Mouse (Mus musculus): ENCODE data around the gene Cyp2a5. TPM values are rescaled to one million over a fixed set of nuclear protein-coding genes. Genes with fewer than 3 reads are reported as not detected.
"Not testable (repeated sequence)": the region's sequence is repeated elsewhere in the genome, so short reads cannot be mapped to it uniquely, and the experiment has no call there.

Cyp2a5 gene
- polyA plus RNA-seq (2015; fragmentation: Nextera tagmentation; extraction: Ambion mirVana): 0.28 and 0.32 TPM in 2 replicates

DNA sequence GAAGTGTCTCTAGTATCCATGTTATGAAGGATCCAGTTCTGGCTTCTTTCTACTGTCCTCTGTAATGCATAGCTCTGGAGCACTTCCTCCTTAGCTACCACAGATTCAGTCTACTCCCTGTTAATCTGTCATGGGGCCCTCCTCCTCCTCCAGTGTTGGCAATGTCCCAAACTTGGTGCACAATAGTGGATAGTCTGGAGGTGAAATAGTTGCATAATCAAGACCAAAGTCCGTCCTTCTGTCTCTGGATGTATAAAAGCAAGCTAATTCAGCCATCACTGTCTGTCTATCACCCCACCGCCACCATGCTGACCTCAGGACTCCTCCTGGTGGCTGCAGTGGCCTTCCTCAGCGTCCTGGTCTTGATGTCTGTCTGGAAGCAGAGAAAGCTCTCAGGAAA is at the start of gene Cyp2a5:
Gene Cyp2a5 (plus strand): TSS at position 247 of the 400 bp plus-strand sequence.
- H3K9ac ChIP-seq (replicated peaks); H3K9me3 ChIP-seq (replicated peaks); ATAC-seq (ENCODE audit: low FRiP score); H3K4me1 ChIP-seq; H3K27ac ChIP-seq (replicated peaks); H3K4me3 ChIP-seq (replicated peaks); H3K27me3 ChIP-seq (replicated peaks); H3K4me2 ChIP-seq; H3K36me3 ChIP-seq: not testable (repeated sequence)
- 74% methylated on average over 3 of the region's 3 CpGs for WGBS

DNA sequence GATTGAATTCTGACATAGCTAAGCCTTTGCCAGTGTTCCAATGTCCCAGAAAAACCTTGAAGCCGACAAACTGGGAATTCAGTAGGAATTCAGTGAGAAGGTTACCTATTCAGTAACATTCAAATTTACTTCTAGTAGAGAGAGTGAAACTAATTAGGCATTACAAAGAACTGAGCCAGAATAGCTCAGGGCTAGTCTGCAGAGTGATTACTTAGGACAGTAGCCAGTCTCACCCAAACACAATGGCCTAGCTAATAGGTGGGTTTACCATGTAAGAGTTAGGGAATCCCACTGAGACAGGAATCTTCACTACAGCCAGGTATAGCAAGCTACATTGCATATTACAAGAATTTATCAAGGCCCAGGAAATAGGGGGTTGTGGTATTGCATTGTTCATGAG is 49.1 kb upstream of the Cyp2a5 start:
- H3K4me2 ChIP-seq; H3K4me3 ChIP-seq (replicated peaks); H3K9me3 ChIP-seq (replicated peaks); H3K36me3 ChIP-seq; H3K4me1 ChIP-seq; H3K27ac ChIP-seq (replicated peaks); ATAC-seq (ENCODE audit: low FRiP score); H3K9ac ChIP-seq (replicated peaks); H3K27me3 ChIP-seq (replicated peaks): not testable (repeated sequence)
- WGBS: 54% methylated on average over 1 of the region's 1 CpGs

DNA sequence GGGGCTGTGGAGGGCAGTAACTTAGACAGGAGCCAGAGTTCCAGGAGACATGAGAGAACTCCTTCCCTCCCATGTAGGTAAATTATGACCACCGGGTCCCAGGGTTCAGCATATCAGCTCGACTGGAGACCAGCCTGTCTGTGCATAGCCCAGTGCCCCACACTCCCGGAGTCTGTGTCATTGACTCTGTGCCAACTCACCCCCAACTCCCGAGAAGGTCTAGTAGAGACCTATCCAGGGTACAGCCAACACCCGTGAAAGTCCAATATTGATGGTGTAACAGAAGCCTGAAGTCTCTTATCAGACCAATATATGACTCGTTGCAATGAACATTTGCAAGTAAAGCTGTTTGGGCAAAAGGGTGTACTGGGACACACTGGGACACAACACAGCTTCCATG is 45.1 kb upstream of the Cyp2a5 start:
- no peak for ATAC-seq (ENCODE audit: low FRiP score)
- 85% methylated on average over 6 of the region's 6 CpGs for WGBS
- no peaks in the 10 kb centered on the region for H3K36me3 ChIP-seq
- H3K4me2 ChIP-seq: no peak overlapping the region
- no peak overlapping the region for H3K27ac ChIP-seq (replicated peaks)
- no peak overlapping the region for H3K4me3 ChIP-seq (replicated peaks)
- H3K9me3 ChIP-seq (replicated peaks): no peaks in the 10 kb centered on the region
- H3K4me1 ChIP-seq: no peaks in the 10 kb centered on the region
- no peaks in the 10 kb centered on the region for H3K27me3 ChIP-seq (replicated peaks)
- H3K9ac ChIP-seq (replicated peaks): no peak overlapping the region

DNA sequence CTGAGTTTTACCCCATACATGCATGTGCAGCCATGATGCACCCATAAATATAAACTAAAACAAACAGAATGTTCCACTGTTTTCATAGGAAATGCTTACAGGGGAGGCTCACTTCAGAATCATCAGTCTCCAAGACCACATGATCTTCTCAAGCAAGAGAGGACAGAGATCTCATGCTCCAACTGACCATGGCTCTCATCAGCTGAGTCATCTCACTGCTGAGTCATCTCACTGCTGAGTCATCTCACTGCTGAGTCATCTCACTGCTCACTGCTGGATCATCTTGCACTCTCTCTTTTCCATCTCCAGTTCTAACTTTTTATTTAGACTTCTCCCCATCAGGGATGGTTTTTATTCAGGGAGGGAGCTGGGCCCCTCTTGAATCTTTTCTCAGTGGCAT is 35.0 kb upstream of the Cyp2a5 start:
- Histone ChIP-seq H3K4me2 (no peak overlapping the region), H3K27ac (replicated peaks) (no peak overlapping the region), H3K4me1 (no peaks in the 10 kb centered on the region), H3K9ac (replicated peaks) (no peak overlapping the region), H3K36me3 (no peaks in the 10 kb centered on the region), H3K9me3 (replicated peaks) (no peaks in the 10 kb centered on the region), H3K27me3 (replicated peaks) (no peaks in the 10 kb centered on the region), H3K4me3 (replicated peaks) (no peak overlapping the region)
- ATAC-seq (ENCODE audit: low FRiP score): no peak

DNA sequence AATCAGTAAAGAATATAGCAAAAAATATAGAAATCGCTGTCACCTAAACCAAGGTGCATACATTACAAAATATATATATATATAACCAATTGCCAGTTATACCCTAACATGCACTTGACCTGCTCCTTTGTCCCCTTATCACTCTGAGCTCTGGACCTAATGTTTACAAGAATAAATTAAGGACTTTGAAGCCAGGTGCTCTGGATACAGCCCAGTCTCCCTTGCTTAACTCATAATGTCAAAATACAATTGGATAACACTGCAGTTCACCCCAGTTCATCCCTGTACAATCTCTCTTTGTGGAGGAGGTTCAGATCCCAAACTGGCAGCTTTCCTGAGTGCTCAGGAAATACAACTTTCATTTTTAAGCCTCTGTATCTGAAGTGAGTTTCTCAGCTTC is 34.1 kb upstream of the Cyp2a5 start:
- Histone ChIP-seq H3K4me2 (no peak overlapping the region), H3K4me1 (no peaks in the 10 kb centered on the region), H3K4me3 (replicated peaks) (no peak overlapping the region), H3K27ac (replicated peaks) (no peak overlapping the region), H3K27me3 (replicated peaks) (no peaks in the 10 kb centered on the region), H3K36me3 (no peaks in the 10 kb centered on the region), H3K9ac (replicated peaks) (no peak overlapping the region), H3K9me3 (replicated peaks) (no peaks in the 10 kb centered on the region)
- ATAC-seq (ENCODE audit: low FRiP score): no peak
- 98% methylated on average over 1 of the region's 1 CpGs for WGBS

DNA sequence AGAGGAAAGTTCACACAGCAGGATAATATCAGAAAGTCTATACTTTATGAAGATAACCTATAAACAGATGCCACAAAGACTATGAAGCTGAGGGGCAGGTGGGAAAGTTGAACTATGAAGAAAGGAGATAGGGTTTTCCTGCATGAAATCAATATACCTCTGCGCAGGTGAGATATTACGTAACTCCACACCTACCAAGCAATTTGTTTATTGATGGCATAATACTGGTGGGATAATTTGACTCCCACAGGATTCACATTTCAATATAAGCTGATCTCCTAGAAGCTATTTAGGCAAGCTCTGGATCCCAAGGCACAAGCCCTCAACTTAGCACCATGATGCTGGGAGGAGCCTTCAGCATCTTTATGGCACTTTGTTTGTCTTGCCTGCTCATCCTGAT is 26.5 kb upstream of the Cyp2a5 start, which contains the start of gene Cyp2g1:
Gene Cyp2g1 (plus strand): TSS at position 301 of the 400 bp plus-strand sequence.
- Histone ChIP-seq H3K27ac (replicated peaks) (no peak within 1 kb of the TSS), H3K9me3 (replicated peaks) (no peaks in the 10 kb centered on the region), H3K4me1 (no peaks in the 10 kb centered on the region), H3K4me2 (no peak within 1 kb of the TSS), H3K9ac (replicated peaks) (no peak within 1 kb of the TSS), H3K27me3 (replicated peaks) (no peaks in the 10 kb centered on the region), H3K36me3 (no peaks in the 10 kb centered on the region), H3K4me3 (replicated peaks) (no peak within 1 kb of the TSS)
- ATAC-seq (ENCODE audit: low FRiP score): no peak
- 86% methylated on average over 2 of the region's 2 CpGs for WGBS

DNA sequence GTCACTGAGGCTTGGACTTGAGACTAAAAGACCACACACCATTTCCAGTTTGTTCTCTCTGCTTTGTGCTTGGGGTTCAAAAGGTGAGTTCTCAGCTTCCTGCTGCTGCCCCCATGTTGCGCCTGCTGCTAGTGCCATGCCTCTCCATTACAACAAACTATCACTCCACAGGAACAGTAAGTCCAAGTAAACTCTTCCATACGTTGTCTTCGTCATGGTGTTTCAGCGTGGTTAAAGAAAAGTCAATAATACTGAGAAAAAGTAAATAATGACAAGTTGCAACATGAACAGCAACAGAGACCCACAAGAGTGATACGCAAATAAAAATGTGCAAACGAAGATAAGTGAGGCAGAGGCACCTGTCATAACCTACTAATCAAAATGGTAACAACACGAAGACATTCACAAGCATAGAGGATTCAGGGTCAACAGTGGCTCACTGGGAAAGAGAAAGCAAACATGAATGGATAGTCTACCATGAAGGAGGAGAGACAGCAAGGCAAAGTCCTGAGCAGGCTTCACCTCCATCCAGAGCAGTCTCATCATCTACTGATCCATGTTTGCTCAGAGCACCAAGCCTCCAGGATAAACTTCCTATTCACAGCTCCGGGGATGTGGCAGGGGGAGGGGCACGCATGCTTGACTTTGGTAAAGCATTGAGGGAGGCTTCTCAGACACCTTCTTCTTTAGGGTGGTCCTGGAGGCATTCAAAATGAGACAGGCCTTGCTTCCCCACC is 3.4 kb upstream of the Cyp2a5 start:
- not testable (repeated sequence) for H3K27me3 ChIP-seq (replicated peaks); ATAC-seq (ENCODE audit: low FRiP score); H3K4me3 ChIP-seq (replicated peaks)

DNA sequence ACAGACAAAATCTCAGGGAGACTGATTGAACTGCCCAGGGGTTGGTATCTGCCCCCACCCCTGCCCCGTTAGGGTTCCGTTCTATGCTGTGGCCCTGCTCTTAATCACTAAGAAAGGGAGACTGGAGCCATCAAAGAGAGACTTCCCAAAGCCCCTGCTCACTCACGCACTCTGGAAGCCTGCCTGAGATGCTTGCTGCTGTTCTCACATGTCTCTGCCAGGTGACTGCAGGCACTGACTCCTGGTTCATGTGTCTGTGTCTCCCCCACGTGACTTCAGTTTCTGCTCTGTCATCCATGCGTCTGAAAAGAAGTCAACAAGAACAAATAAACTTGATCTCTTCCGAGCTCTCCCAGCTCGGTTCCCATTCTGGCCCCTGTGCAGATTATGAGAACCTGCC is 2.4 kb upstream of the Cyp2a5 start:
- H3K36me3 ChIP-seq; H3K27ac ChIP-seq (replicated peaks); H3K9me3 ChIP-seq (replicated peaks); H3K4me3 ChIP-seq (replicated peaks); H3K27me3 ChIP-seq (replicated peaks); H3K9ac ChIP-seq (replicated peaks); H3K4me2 ChIP-seq; ATAC-seq (ENCODE audit: low FRiP score); H3K4me1 ChIP-seq: not testable (repeated sequence)
- WGBS: 79% methylated on average over 7 of the region's 7 CpGs

More for the DNA sequence above, 3.4 kb upstream of the Cyp2a5 start:
- not testable (repeated sequence) for H3K4me2 ChIP-seq; H3K4me1 ChIP-seq; H3K36me3 ChIP-seq; H3K9me3 ChIP-seq (replicated peaks); H3K27ac ChIP-seq (replicated peaks); H3K9ac ChIP-seq (replicated peaks)
- 84% methylated on average over 8 of the region's 9 CpGs for WGBS

DNA sequence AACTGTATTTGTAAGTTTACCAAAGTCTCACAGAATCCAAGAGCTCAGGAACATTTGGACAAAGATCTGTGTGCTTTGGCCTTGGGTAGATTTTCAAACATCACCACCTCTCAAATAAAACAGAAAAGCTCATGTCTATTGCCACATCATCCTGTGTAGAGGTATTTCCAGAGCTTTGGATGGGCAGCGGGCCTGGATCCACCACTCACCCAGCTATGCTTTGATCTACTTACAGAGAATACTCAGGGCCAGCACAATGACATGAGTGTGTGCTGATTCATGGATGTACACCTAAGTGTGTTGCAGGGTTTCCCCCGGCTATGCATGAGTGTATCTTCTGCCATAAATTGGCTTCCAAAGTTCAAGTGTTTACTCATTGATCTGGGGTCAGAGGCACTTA is 8.3 kb downstream of the Cyp2a5 start:
- WGBS: 92% methylated on average over 2 of the region's 2 CpGs
- not testable (repeated sequence) for ATAC-seq (ENCODE audit: low FRiP score); H3K9me3 ChIP-seq (replicated peaks); H3K27me3 ChIP-seq (replicated peaks); H3K36me3 ChIP-seq; H3K27ac ChIP-seq (replicated peaks); H3K4me3 ChIP-seq (replicated peaks); H3K4me2 ChIP-seq; H3K9ac ChIP-seq (replicated peaks); H3K4me1 ChIP-seq

DNA sequence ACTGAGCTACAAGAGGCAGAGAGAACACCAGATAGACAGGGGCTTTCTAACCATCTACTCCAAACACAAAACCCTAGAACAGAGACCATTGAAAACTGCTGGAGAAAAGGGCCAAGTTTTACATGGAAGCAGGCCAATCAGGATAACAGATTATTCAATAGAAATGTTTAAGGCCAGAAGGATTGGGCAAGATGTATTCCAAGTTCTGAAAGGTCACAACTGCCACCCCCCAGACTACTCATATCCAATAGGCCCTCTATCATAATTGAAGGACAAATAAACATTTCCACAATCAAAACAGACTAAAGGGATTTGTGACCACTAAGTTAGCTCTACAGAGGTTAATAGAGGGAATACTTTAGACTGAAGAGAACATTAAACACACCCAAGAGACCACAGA is 15.0 kb downstream of the Cyp2a5 start:
- H3K4me2 ChIP-seq; H3K36me3 ChIP-seq; H3K4me1 ChIP-seq; H3K9me3 ChIP-seq (replicated peaks); ATAC-seq (ENCODE audit: low FRiP score); H3K4me3 ChIP-seq (replicated peaks); H3K27me3 ChIP-seq (replicated peaks); H3K27ac ChIP-seq (replicated peaks); H3K9ac ChIP-seq (replicated peaks): not testable (repeated sequence)

DNA sequence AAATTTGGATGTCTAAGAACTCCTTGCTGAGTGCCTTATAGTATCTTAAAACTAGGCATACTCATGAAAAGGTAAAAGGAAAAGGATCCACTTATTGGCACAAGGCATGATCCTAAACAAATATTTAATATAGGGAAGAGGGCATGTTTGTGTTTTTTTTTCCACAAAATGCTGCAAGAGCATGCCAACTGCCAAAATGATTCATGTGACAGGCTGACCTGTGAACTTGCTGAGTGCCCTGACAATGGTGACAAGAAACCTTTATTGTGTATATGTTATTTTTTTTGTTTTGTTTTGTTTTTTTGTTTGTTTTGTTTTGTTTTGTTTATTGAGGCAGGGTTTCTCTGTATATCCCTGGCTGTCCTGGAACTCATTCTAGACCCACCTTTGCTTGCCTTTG is 43.5 kb downstream of the Cyp2a5 start:
- H3K27me3 ChIP-seq (replicated peaks); H3K4me3 ChIP-seq (replicated peaks); H3K4me1 ChIP-seq; H3K4me2 ChIP-seq; H3K9me3 ChIP-seq (replicated peaks); H3K9ac ChIP-seq (replicated peaks); ATAC-seq (ENCODE audit: low FRiP score); H3K36me3 ChIP-seq; H3K27ac ChIP-seq (replicated peaks): not testable (repeated sequence)

DNA sequence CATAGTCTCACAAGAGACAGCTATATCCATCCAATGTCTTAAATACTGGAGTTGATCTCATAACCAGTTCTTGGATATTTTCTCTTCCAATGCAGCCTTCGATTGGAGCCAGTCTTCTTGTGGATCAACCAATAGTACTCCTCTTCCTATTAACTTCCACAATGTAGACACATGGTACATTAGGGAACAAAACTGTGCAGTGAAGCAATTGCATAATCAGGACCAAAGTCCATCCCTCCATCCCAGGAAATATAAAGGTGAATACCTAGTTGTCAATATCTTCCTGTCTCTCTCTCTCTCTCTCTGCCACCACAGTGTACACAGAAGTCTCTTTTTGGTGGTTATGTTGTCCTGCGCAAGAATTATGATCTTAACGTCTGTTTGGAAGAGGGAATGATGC is 45.5 kb downstream of the Cyp2a5 start:
- H3K4me2 ChIP-seq; H3K9me3 ChIP-seq (replicated peaks); H3K27me3 ChIP-seq (replicated peaks); H3K36me3 ChIP-seq; H3K27ac ChIP-seq (replicated peaks); H3K9ac ChIP-seq (replicated peaks); H3K4me1 ChIP-seq; ATAC-seq (ENCODE audit: low FRiP score); H3K4me3 ChIP-seq (replicated peaks): not testable (repeated sequence)
- 75% methylated on average over 3 of the region's 3 CpGs for WGBS
